In genomic region chr1:65178902-65179432, GRCm38 (mm10) we compare ENCODE assay signal across 8 mouse cellular contexts. TPM values are rescaled to one million over a fixed set of nuclear protein-coding genes. Genes with fewer than 3 reads are reported as not detected.
A peak's percentile ranks its signal among the peaks of the same experiment; 100 is the strongest.
DNase-seq lines count a peak whose midpoint lies in the region; ATAC-seq and TF ChIP-seq lines count a peak whose summit lies in the region.

No protein-coding gene starts in this region.

- TF ChIP-seq POLR2A in bone marrow, adult 2 months (IDR thresholded peaks at IDR 0.05; ENCODE audit: borderline replicate concordance, control insufficient read depth, low read depth, low read length) = peak; percentile 40

- H3K27me3 ChIP-seq in embryonic facial prominence, embryonic 15.5 days = no peaks in the 10 kb centered on the region
- H3K27me3 ChIP-seq in heart, embryonic 10.5 days (ENCODE audit: insufficient read depth, poor library complexity, severe bottlenecking) = no peaks in the 10 kb centered on the region
- no peaks in the 10 kb centered on the region for H3K27me3 ChIP-seq in kidney, embryonic 15.5 days

- peak; percentile 66 for TF ChIP-seq CTCF in bone marrow, adult 2 months (IDR thresholded peaks at IDR 0.05; ENCODE audit: control insufficient read depth, insufficient read depth, low read length)

- peak overlapping the region; percentile 69 for H3K9ac ChIP-seq in embryonic facial prominence, embryonic 15.5 days
- H3K9ac ChIP-seq in kidney, embryonic 15.5 days = peak overlapping the region; percentile 74

- DNase-seq in 416B (ENCODE audit: low read depth) (peak; percentile 97), liver (peak; percentile 96)
- DNase-seq in heart, embryonic 10.5 days (ENCODE audit: low spot score) = peak; percentile 98
- peak; percentile 85 to 93 for DNase-seq in spleen, postnatal 4 days (ENCODE audit: low spot score in 2 of 2)

- ATAC-seq in embryonic facial prominence, embryonic 15.5 days (ENCODE audit: insufficient number of reproducible peaks, low FRiP score, low TSS enrichment, low read depth) = peak; percentile 95
- ATAC-seq in kidney, embryonic 15.5 days (replicated peaks; ENCODE audit: low FRiP score) = peak; percentile 93
- ATAC-seq in monocyte, adult 5-6 weeks (replicated peaks; ENCODE audit: insufficient number of reproducible peaks, low FRiP score, low TSS enrichment, poor library complexity, severe bottlenecking) = peak; percentile 42

- H3K4me2 ChIP-seq in embryonic facial prominence, embryonic 15.5 days (replicated peaks) = peak overlapping the region; percentile 66
- peak overlapping the region; percentile 79 for H3K4me2 ChIP-seq in kidney, embryonic 15.5 days

- no peaks in the 10 kb centered on the region for H3K4me1 ChIP-seq in bone marrow, adult 2 months (ENCODE audit: control insufficient read depth, insufficient read depth, low read length)
- H3K4me1 ChIP-seq in embryonic facial prominence, embryonic 15.5 days = 0 out of 2 replicates have a peak, but pooled peaks cover 9% of the 10 kb centered on the region
- peaks cover 8% of the 10 kb centered on the region; the same call in 1 of the 2 replicates for H3K4me1 ChIP-seq in heart, embryonic 10.5 days
- H3K4me1 ChIP-seq in kidney, embryonic 15.5 days = peaks cover 11% of the 10 kb centered on the region

- WGBS in bone marrow, adult 2 months = under 1% methylated on average over 39 of the region's 39 CpGs
- under 1% methylated on average over 39 of the region's 39 CpGs for WGBS in embryonic facial prominence, embryonic 15.5 days
- under 1% methylated on average over 39 of the region's 39 CpGs for WGBS in heart, embryonic 10.5 days
- WGBS in kidney, embryonic 15.5 days = under 1% methylated on average over 39 of the region's 39 CpGs

- peaks cover 6% of the 10 kb centered on the region; the same call in 1 of the 2 replicates for H3K36me3 ChIP-seq in embryonic facial prominence, embryonic 15.5 days
- peaks cover 8% of the 10 kb centered on the region for H3K36me3 ChIP-seq in heart, embryonic 10.5 days
- peaks cover 8% of the 10 kb centered on the region; the same call in 1 of the 2 replicates for H3K36me3 ChIP-seq in kidney, embryonic 15.5 days

- peak overlapping the region; percentile 73 for H3K4me3 ChIP-seq in bone marrow, adult 2 months (replicated peaks; ENCODE audit: control insufficient read depth, low read depth, low read length)
- peak overlapping the region; percentile 78 for H3K4me3 ChIP-seq in embryonic facial prominence, embryonic 15.5 days (replicated peaks)
- peak overlapping the region; percentile 82 for H3K4me3 ChIP-seq in heart, embryonic 10.5 days
- peak overlapping the region; percentile 76 for H3K4me3 ChIP-seq in kidney, embryonic 15.5 days (replicated peaks)

- H3K27ac ChIP-seq in bone marrow, adult 2 months (ENCODE audit: control insufficient read depth, insufficient read depth, low read depth, low read length, poor library complexity) = peak overlapping the region; percentile 80
- peak overlapping the region; percentile 98 for H3K27ac ChIP-seq in embryonic facial prominence, embryonic 15.5 days (replicated peaks)
- H3K27ac ChIP-seq in heart, embryonic 10.5 days = peak overlapping the region; percentile 94
- peak overlapping the region; percentile 98 for H3K27ac ChIP-seq in kidney, embryonic 15.5 days

- no peaks in the 10 kb centered on the region for H3K9me3 ChIP-seq in embryonic facial prominence, embryonic 15.5 days (replicated peaks)
- no peaks in the 10 kb centered on the region for H3K9me3 ChIP-seq in heart, embryonic 10.5 days
- no peaks in the 10 kb centered on the region for H3K9me3 ChIP-seq in kidney, embryonic 15.5 days (replicated peaks)

RNA-seq across cellular contexts. Expression of gene Idh1, which starts 7.3 kb away (rescaled TPM):
- polyA plus RNA-seq in bone marrow, adult 2 months (2011; ENCODE audit: insufficient read depth, insufficient read length, low replicate concordance, missing spikeins) = 18.2 and 43.7 TPM in 2 replicates
- 125 and 126 TPM in 2 replicates for polyA plus RNA-seq in embryonic facial prominence, embryonic 15.5 days (2015; fragmentation: Nextera tagmentation; extraction: Ambion mirVana)
- 92.2 and 111 TPM in 2 replicates for polyA plus RNA-seq in heart, embryonic 10.5 days (2016; fragmentation: Nextera tagmentation; extraction: Ambion mirVana)
- polyA plus RNA-seq in kidney, embryonic 15.5 days (2015; fragmentation: Nextera tagmentation; extraction: Ambion mirVana) = 231 and 232 TPM in 2 replicates
- total RNA-seq in monocyte, adult 5-6 weeks (2017) = 91.5 to 141 TPM (median 130 TPM) in 3 replicates

RNA-seq across cellular contexts. Expression of gene Pikfyve, which starts 7.5 kb away (rescaled TPM):
- polyA plus RNA-seq in bone marrow, adult 2 months (2011; ENCODE audit: insufficient read depth, insufficient read length, low replicate concordance, missing spikeins) = 4.2 and 10.0 TPM in 2 replicates
- polyA plus RNA-seq in embryonic facial prominence, embryonic 15.5 days (2015; fragmentation: Nextera tagmentation; extraction: Ambion mirVana) = 10.7 and 10.9 TPM in 2 replicates
- polyA plus RNA-seq in heart, embryonic 10.5 days (2016; fragmentation: Nextera tagmentation; extraction: Ambion mirVana) = 8.4 and 9.5 TPM in 2 replicates
- 10.5 and 13.1 TPM in 2 replicates for polyA plus RNA-seq in kidney, embryonic 15.5 days (2015; fragmentation: Nextera tagmentation; extraction: Ambion mirVana)
- 43.2 to 56.5 TPM (median 45.5 TPM) in 3 replicates for total RNA-seq in monocyte, adult 5-6 weeks (2017)

RNA-seq across cellular contexts. Expression of gene D630023F18Rik, which starts 56.0 kb away (rescaled TPM):
- 0.59 TPM in 1 of 2 replicates, not detected in the other for polyA plus RNA-seq in bone marrow, adult 2 months (2011; ENCODE audit: insufficient read depth, insufficient read length, low replicate concordance, missing spikeins)
- polyA plus RNA-seq in embryonic facial prominence, embryonic 15.5 days (2015; fragmentation: Nextera tagmentation; extraction: Ambion mirVana) = 0.27 and 0.33 TPM in 2 replicates
- 0.12 and 0.31 TPM in 2 replicates for polyA plus RNA-seq in heart, embryonic 10.5 days (2016; fragmentation: Nextera tagmentation; extraction: Ambion mirVana)
- polyA plus RNA-seq in kidney, embryonic 15.5 days (2015; fragmentation: Nextera tagmentation; extraction: Ambion mirVana) = 1.1 and 1.4 TPM in 2 replicates
- not detected in 3 replicates for total RNA-seq in monocyte, adult 5-6 weeks (2017)

RNA-seq across cellular contexts. Expression of gene Gm28845, which starts 59.6 kb away (rescaled TPM):
- polyA plus RNA-seq in bone marrow, adult 2 months (2011; ENCODE audit: insufficient read depth, insufficient read length, low replicate concordance, missing spikeins) = not detected in 2 replicates
- not detected in 2 replicates for polyA plus RNA-seq in embryonic facial prominence, embryonic 15.5 days (2015; fragmentation: Nextera tagmentation; extraction: Ambion mirVana)
- polyA plus RNA-seq in heart, embryonic 10.5 days (2016; fragmentation: Nextera tagmentation; extraction: Ambion mirVana) = not detected in 2 replicates
- polyA plus RNA-seq in kidney, embryonic 15.5 days (2015; fragmentation: Nextera tagmentation; extraction: Ambion mirVana) = not detected in 2 replicates
- total RNA-seq in monocyte, adult 5-6 weeks (2017) = not detected in 3 replicates

Comparison
In these comparisons a context has a peak if more than half of its experiments do, and no peak if none do; other contexts are left out.
1. Peak in every context shown above with its lines: DNase-seq, ATAC-seq, H3K4me3 ChIP-seq and H3K27ac ChIP-seq.
2. ATAC-seq: peak in every context shown above with its lines; median percentile 95 in embryonic facial prominence, embryonic 15.5 days; 93 in kidney, embryonic 15.5 days; 42 in monocyte, adult 5-6 weeks.